Mouse (Mus musculus) intestine, embryonic 16.5 days (tissue): ENCODE data around the gene Usp49. TPM values are rescaled to one million over a fixed set of nuclear protein-coding genes. Genes with fewer than 3 reads are reported as not detected.
A peak's percentile ranks its signal among the peaks of the same experiment; 100 is the strongest.

Experiments
- ATAC-seq: fragments of 200-750 bp; cut with Nextera tagmentation; 2 replicates; pipeline ENCODE4 v1.8.0; 2017; ENCODE audit warnings: moderate TSS enrichment, moderate library complexity
- H3K27ac ChIP-seq: fragments of 300-500 bp; sonication (generic); 2 replicates; pipeline ENCODE4 v1.5.1; 2014; ENCODE audit warnings: mild to moderate bottlenecking, low read length
- H3K27me3 ChIP-seq: fragments of 300-500 bp; sonication (generic); replicated peaks from 2 replicates; pipeline ENCODE4 v1.6.1; 2014; ENCODE audit warnings: low read length, control low read depth, mixed read lengths; ENCODE audit not compliant: control insufficient read depth, insufficient read depth
- H3K36me3 ChIP-seq: fragments of 300-500 bp; sonication (generic); 2 replicates; pipeline ENCODE4 v1.6.1; 2014; ENCODE audit warnings: low read length, control low read depth; ENCODE audit not compliant: control insufficient read depth, insufficient read depth
- H3K4me1 ChIP-seq: fragments of 300-500 bp; sonication (generic); 2 replicates; pipeline ENCODE4 v1.6.1; 2014; ENCODE audit warnings: low read length, control low read depth, mixed read lengths; ENCODE audit not compliant: control insufficient read depth, insufficient read depth
- H3K4me2 ChIP-seq: fragments of 300-500 bp; sonication (generic); 2 replicates; pipeline ENCODE4 v1.6.1; 2014; ENCODE audit warnings: low read depth, low read length, control low read depth
- H3K4me3 ChIP-seq: fragments of 300-500 bp; sonication (generic); 2 replicates; pipeline ENCODE4 v1.5.1; 2014; ENCODE audit warnings: mild to moderate bottlenecking, low read length
- H3K9ac ChIP-seq: fragments of 300-500 bp; sonication (generic); 2 replicates; pipeline ENCODE4 v1.6.1; 2014; ENCODE audit warnings: low read depth, low read length
- H3K9me3 ChIP-seq: fragments of 300-500 bp; sonication (generic); 2 replicates; pipeline ENCODE4 v1.6.1; 2016; ENCODE audit warnings: low read length, control low read depth; ENCODE audit not compliant: control insufficient read depth
- WGBS: fragments of 180-500 bp; shearing (Covaris S2); extraction: QIAGEN DNeasy Blood & Tissue Kit; methylation state at CpG from one replicate; pipeline ENCODE4 v1.1.7; 2014; 5-methylcytosine and 5-hydroxymethylcytosine counted together
- polyA plus RNA-seq: library from polyadenylated mRNA; unstranded; fragments of >200 nt; fragmentation: Nextera tagmentation; extraction: Ambion mirVana; gene quantifications from 2 replicates; pipeline ENCODE4 v1.2.1, GENCODE M21; 2015

The Usp49 gene
- polyA plus RNA-seq, 1 experiment from 2014 or later, result 3.8 TPM

GRCm38 (mm10) chr17:47602289-47602688, 28.2 kb upstream of the Usp49 start:
- no peak overlapping the region for H3K27ac ChIP-seq
- H3K27me3 ChIP-seq, result no peaks in the 10 kb centered on the region
- peaks cover 12% of the 10 kb centered on the region for H3K4me1 ChIP-seq
- H3K36me3 ChIP-seq, result peaks cover 18% of the 10 kb centered on the region
- no peak overlapping the region for H3K4me3 ChIP-seq
- WGBS, result 91% methylated on average over 11 of the region's 11 CpGs
- H3K4me2 ChIP-seq, result no peak overlapping the region
- no peaks in the 10 kb centered on the region for H3K9me3 ChIP-seq
- ATAC-seq, result no peak
- no peak overlapping the region for H3K9ac ChIP-seq

DNA sequence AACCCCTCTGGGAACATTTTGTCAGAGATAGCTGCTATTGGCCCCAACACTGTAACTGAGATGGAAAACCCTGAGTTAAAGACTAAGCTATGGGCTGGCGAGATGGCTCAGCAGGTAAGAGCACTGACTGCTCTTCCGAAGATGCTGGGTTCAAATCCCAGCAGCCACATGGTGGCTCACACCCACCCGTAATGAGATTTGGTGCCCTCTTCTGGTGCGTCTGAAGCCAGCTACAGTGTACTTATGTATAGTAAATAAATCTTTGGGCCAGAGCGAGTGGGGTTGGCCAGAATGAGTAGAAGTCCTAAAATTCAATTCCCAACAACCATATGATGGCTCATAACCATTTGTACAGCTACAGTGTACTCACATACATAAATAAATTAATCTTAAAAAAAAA, 24.3 kb upstream of the Usp49 start:
- Histone ChIP-seq H3K4me3 (no peak overlapping the region), H3K27ac (no peak overlapping the region), H3K4me2 (no peak overlapping the region), H3K27me3 (no peaks in the 10 kb centered on the region), H3K36me3 (peaks cover 4% of the 10 kb centered on the region), H3K4me1 (peaks cover 14% of the 10 kb centered on the region), H3K9me3 (no peaks in the 10 kb centered on the region), H3K9ac (no peak overlapping the region)
- 67% methylated on average over 5 of the region's 5 CpGs for WGBS
- ATAC-seq, result no peak

GRCm38 (mm10) chr17:47609182-47609581, 21.3 kb upstream of the Usp49 start:
- Histone ChIP-seq H3K4me1 (peaks cover 24% of the 10 kb centered on the region), H3K4me2 (no peak overlapping the region), H3K9ac (no peak overlapping the region), H3K27ac (no peak overlapping the region), H3K4me3 (no peak overlapping the region), H3K9me3 (no peaks in the 10 kb centered on the region), H3K36me3 (0 out of 2 replicates have a peak, but pooled peaks cover 1% of the 10 kb centered on the region), H3K27me3 (no peaks in the 10 kb centered on the region)
- no peak for ATAC-seq
- WGBS, result 88% methylated on average over 4 of the region's 4 CpGs

DNA sequence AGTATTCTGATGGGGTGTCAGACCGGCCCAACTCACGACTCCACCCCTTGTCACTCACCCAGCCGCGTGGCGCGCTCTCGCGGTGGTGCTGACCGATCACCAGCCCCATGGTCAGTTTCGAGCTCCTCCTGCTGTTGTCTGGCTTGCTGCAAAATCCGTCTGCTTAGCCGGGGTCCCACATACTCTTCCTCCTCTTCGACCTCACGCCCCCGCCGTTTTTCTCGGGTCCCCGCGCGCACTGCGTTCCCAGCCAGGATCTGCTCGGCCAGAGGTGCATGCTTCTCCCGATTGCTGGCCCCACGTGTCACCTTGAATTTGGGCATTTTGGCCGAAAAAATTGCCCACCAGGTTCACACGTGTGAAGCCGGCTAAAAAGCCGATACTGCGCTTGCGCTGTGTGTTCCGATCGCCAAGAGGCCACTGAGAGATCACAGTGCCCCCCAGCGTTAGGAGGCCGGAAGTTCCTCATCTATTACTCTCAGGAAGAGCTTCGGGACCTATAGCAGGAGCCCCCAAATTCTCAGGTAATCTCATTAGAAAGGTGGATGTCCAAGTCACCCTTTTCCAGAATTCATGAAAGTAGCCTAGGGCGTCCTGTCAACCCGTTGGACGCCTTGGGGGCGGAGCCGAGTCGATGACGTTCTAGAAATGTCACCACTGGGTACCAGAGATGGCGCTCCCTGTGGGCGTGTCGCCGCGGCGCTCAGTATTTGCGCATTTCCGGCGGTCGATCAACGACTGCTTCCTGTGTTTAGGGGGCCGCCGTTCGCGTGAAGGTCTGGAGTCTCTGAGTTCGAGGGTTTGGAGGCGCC, 19.4 kb upstream of the Usp49 start, which contains the start of the genes Bysl, Med20 and Gm20517:
Gene Bysl, minus strand, starts transcription at position 644 of the 812 bp plus-strand sequence.
Gene Med20, plus strand, starts transcription at position 734 of the 812 bp plus-strand sequence.
Gene Gm20517, plus strand, starts transcription at position 741 of the 812 bp plus-strand sequence.
- peak; percentile 96 for ATAC-seq
- H3K9me3 ChIP-seq, result no peaks in the 10 kb centered on the region
- H3K36me3 ChIP-seq, result 0 out of 2 replicates have a peak, but pooled peaks cover 4% of the 10 kb centered on the region
- WGBS, result under 1% methylated on average over 59 of the region's 59 CpGs
- H3K4me3 ChIP-seq, result peak within 1 kb of the TSS; percentile 79
- no peaks in the 10 kb centered on the region for H3K27me3 ChIP-seq
- H3K27ac ChIP-seq, result peak within 1 kb of the TSS; percentile 79
- peak within 1 kb of the TSS; percentile 79 for H3K9ac ChIP-seq
- H3K4me2 ChIP-seq, result peak within 1 kb of the TSS; percentile 75
- H3K4me1 ChIP-seq, result peaks cover 24% of the 10 kb centered on the region

DNA sequence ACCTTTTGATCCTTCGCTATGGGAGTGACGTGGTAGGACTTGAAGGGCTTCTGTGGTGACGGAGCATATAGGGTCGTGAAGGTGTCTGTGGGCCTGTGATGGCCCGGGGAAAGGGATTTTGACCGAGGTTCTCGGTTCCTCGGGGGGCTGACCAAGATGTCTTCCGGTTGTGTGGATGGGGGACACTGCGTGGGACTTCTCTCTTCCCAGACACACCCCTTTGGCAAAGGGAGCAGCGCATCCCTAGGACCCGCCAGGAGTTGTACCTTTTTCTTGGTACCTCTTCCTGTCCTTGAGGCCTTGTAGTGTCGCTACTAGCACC, 18.9 kb upstream of the Usp49 start:
- 0 out of 2 replicates have a peak, but pooled peaks cover 4% of the 10 kb centered on the region for H3K36me3 ChIP-seq
- H3K27ac ChIP-seq, result peak overlapping the region; percentile 35; the same call in 1 of the 2 replicates
- peak overlapping the region; percentile 79 for H3K4me3 ChIP-seq
- H3K27me3 ChIP-seq, result no peaks in the 10 kb centered on the region
- H3K4me2 ChIP-seq, result peak overlapping the region; percentile 56
- no peaks in the 10 kb centered on the region for H3K9me3 ChIP-seq
- H3K4me1 ChIP-seq, result peaks cover 24% of the 10 kb centered on the region
- no peak; the same call in 1 of the 2 replicates for ATAC-seq
- H3K9ac ChIP-seq, result peak overlapping the region; percentile 79
- WGBS, result under 1% methylated on average over 13 of the region's 13 CpGs

- no peak overlapping the region for H3K4me3 ChIP-seq
- no peaks in the 10 kb centered on the region for H3K27me3 ChIP-seq
- no peak overlapping the region for H3K4me2 ChIP-seq
- H3K36me3 ChIP-seq, result peaks cover 7% of the 10 kb centered on the region; the same call in 1 of the 2 replicates
- peaks cover 19% of the 10 kb centered on the region for H3K4me1 ChIP-seq
- H3K27ac ChIP-seq, result no peak overlapping the region
- H3K9ac ChIP-seq, result no peak overlapping the region
- 86% methylated on average over 1 of the region's 1 CpGs for WGBS
- ATAC-seq, result no peak
- H3K9me3 ChIP-seq, result no peaks in the 10 kb centered on the region
Measured at GRCm38 (mm10) chr17:47614018-47614417, 16.5 kb upstream of the Usp49 start.

- Histone ChIP-seq H3K36me3 (peaks cover 7% of the 10 kb centered on the region; the same call in 1 of the 2 replicates), H3K4me2 (no peak overlapping the region), H3K27ac (no peak overlapping the region), H3K27me3 (no peaks in the 10 kb centered on the region), H3K4me3 (no peak overlapping the region), H3K9me3 (no peaks in the 10 kb centered on the region), H3K9ac (no peak overlapping the region), H3K4me1 (peaks cover 10% of the 10 kb centered on the region)
- WGBS, result 96% methylated on average over 8 of the region's 8 CpGs
- ATAC-seq, result no peak
Measured at GRCm38 (mm10) chr17:47616119-47616518, 14.4 kb upstream of the Usp49 start.

GRCm38 (mm10) chr17:47616652-47617051, 13.8 kb upstream of the Usp49 start:
- no peak overlapping the region for H3K9ac ChIP-seq
- WGBS, result 93% methylated on average over 4 of the region's 4 CpGs
- no peak overlapping the region for H3K27ac ChIP-seq
- no peak overlapping the region for H3K4me2 ChIP-seq
- H3K27me3 ChIP-seq, result no peaks in the 10 kb centered on the region
- H3K9me3 ChIP-seq, result no peaks in the 10 kb centered on the region
- H3K4me3 ChIP-seq, result no peak overlapping the region
- H3K36me3 ChIP-seq, result peaks cover 7% of the 10 kb centered on the region; the same call in 1 of the 2 replicates
- H3K4me1 ChIP-seq, result peaks cover 10% of the 10 kb centered on the region
- ATAC-seq, result no peak

- peaks cover 12% of the 10 kb centered on the region; the same call in 1 of the 2 replicates for H3K36me3 ChIP-seq
- WGBS, result 89% methylated on average over 9 of the region's 9 CpGs
- peaks cover 3% of the 10 kb centered on the region for H3K4me1 ChIP-seq
- no peak overlapping the region for H3K9ac ChIP-seq
- H3K27me3 ChIP-seq, result no peaks in the 10 kb centered on the region
- ATAC-seq, result peak; percentile 48; the same call in 1 of the 2 replicates
- H3K4me2 ChIP-seq, result no peak overlapping the region
- H3K27ac ChIP-seq, result no peak overlapping the region
- no peaks in the 10 kb centered on the region for H3K9me3 ChIP-seq
- H3K4me3 ChIP-seq, result no peak overlapping the region
Measured at GRCm38 (mm10) chr17:47617605-47618307, 12.7 kb upstream of the Usp49 start.
